Mouse (Mus musculus) embryonic facial prominence, embryonic 12.5 days (tissue): ENCODE data around the gene Lrrn4. TPM values are rescaled to one million over a fixed set of nuclear protein-coding genes. Genes with fewer than 3 reads are reported as not detected.

Experiments
- ATAC-seq: fragments of 200-750 bp; cut with Nextera tagmentation; 2 replicates; pipeline ENCODE4 v1.8.0; 2017; ENCODE audit not compliant: insufficient number of reproducible peaks, insufficient read depth, low FRiP score, low TSS enrichment
- H3K27ac ChIP-seq: fragments of 300-500 bp; sonication (generic); 2 replicates; pipeline ENCODE4 v1.5.1; 2016; ENCODE audit warnings: mild to moderate bottlenecking
- H3K27me3 ChIP-seq: fragments of 300-500 bp; sonication (generic); 2 replicates; pipeline ENCODE4 v1.6.1; 2016; ENCODE audit warnings: mild to moderate bottlenecking, moderate library complexity
- H3K36me3 ChIP-seq: fragments of 300-500 bp; sonication (generic); 2 replicates; pipeline ENCODE4 v1.6.1; 2016; ENCODE audit warnings: mild to moderate bottlenecking
- H3K4me1 ChIP-seq: fragments of 300-500 bp; sonication (generic); 2 replicates; pipeline ENCODE4 v1.6.1; 2016
- H3K4me2 ChIP-seq: fragments of 300-500 bp; sonication (generic); replicated peaks from 2 replicates; pipeline ENCODE4 v1.6.1; 2016; ENCODE audit warnings: mild to moderate bottlenecking, moderate library complexity
- H3K4me3 ChIP-seq: fragments of 300-500 bp; sonication (generic); 2 replicates; pipeline ENCODE4 v1.5.1; 2016; ENCODE audit warnings: mild to moderate bottlenecking
- H3K9ac ChIP-seq: fragments of 300-500 bp; sonication (generic); 2 replicates; pipeline ENCODE4 v1.6.1; 2016; ENCODE audit warnings: mild to moderate bottlenecking, moderate library complexity
- H3K9me3 ChIP-seq: fragments of 300-500 bp; sonication (generic); 2 replicates; pipeline ENCODE4 v1.6.1; 2016; ENCODE audit warnings: mild to moderate bottlenecking, moderate library complexity
- WGBS: fragments of 180-500 bp; shearing (Covaris S2); methylation state at CpG from one replicate; pipeline ENCODE4 v1.1.7; 2016; 5-methylcytosine and 5-hydroxymethylcytosine counted together
- polyA plus RNA-seq: library from polyadenylated mRNA; unstranded; fragments of >200 nt; fragmentation: Nextera tagmentation; extraction: Ambion mirVana; gene quantifications from 2 replicates; pipeline ENCODE4 v1.2.1, GENCODE M21; 2016

Lrrn4 gene
- polyA plus RNA-seq, 1 experiment from 2014 or later: 0.33 TPM

GRCm38 (mm10) chr2:132867521-132867920 is 13.2 kb downstream of the Lrrn4 start:
- H3K36me3 ChIP-seq: peaks cover 12% of the 10 kb centered on the region
- H3K4me2 ChIP-seq: no peak overlapping the region
- no peak overlapping the region for H3K27ac ChIP-seq
- no peak for ATAC-seq
- H3K9ac ChIP-seq: no peak overlapping the region
- no peak overlapping the region for H3K4me3 ChIP-seq
- no peaks in the 10 kb centered on the region for H3K4me1 ChIP-seq
- no peaks in the 10 kb centered on the region for H3K27me3 ChIP-seq
- H3K9me3 ChIP-seq: no peaks in the 10 kb centered on the region
- 73% methylated on average over 5 of the region's 5 CpGs for WGBS

- Histone ChIP-seq H3K4me3 (no peak overlapping the region), H3K9me3 (no peaks in the 10 kb centered on the region), H3K4me2 (no peak overlapping the region), H3K36me3 (peaks cover 12% of the 10 kb centered on the region), H3K9ac (no peak overlapping the region), H3K4me1 (no peaks in the 10 kb centered on the region), H3K27me3 (no peaks in the 10 kb centered on the region), H3K27ac (no peak overlapping the region)
- ATAC-seq: no peak
- WGBS: 91% methylated on average over 2 of the region's 2 CpGs
Observed at GRCm38 (mm10) chr2:132863325-132863724, 17.4 kb downstream of the Lrrn4 start.

- Histone ChIP-seq H3K4me2 (no peak overlapping the region), H3K9me3 (no peaks in the 10 kb centered on the region), H3K27ac (no peak overlapping the region), H3K36me3 (peaks cover 8% of the 10 kb centered on the region), H3K4me1 (no peaks in the 10 kb centered on the region), H3K9ac (no peak overlapping the region), H3K4me3 (no peak overlapping the region), H3K27me3 (no peaks in the 10 kb centered on the region)
- ATAC-seq: no peak
- 90% methylated on average over 2 of the region's 2 CpGs for WGBS
Observed at GRCm38 (mm10) chr2:132861456-132861855, 19.2 kb downstream of the Lrrn4 start.

GRCm38 (mm10) chr2:132860435-132860834 is 20.3 kb downstream of the Lrrn4 start:
- H3K9ac ChIP-seq: no peak overlapping the region
- H3K4me2 ChIP-seq: no peak overlapping the region
- H3K4me3 ChIP-seq: no peak overlapping the region
- H3K9me3 ChIP-seq: no peaks in the 10 kb centered on the region
- H3K36me3 ChIP-seq: peaks cover 8% of the 10 kb centered on the region
- no peak for ATAC-seq
- no peak overlapping the region for H3K27ac ChIP-seq
- H3K4me1 ChIP-seq: no peaks in the 10 kb centered on the region
- no peaks in the 10 kb centered on the region for H3K27me3 ChIP-seq

GRCm38 (mm10) chr2:132856333-132856732 is 24.4 kb downstream of the Lrrn4 start:
- Histone ChIP-seq H3K36me3 (0 out of 2 replicates have a peak, but pooled peaks cover 17% of the 10 kb centered on the region), H3K27ac (no peak overlapping the region), H3K4me3 (no peak overlapping the region), H3K9me3 (no peaks in the 10 kb centered on the region), H3K4me1 (no peaks in the 10 kb centered on the region), H3K27me3 (no peaks in the 10 kb centered on the region), H3K4me2 (no peak overlapping the region), H3K9ac (no peak overlapping the region)
- ATAC-seq: no peak
- WGBS: 86% methylated on average over 5 of the region's 5 CpGs

GRCm38 (mm10) chr2:132853051-132853450 is 27.6 kb downstream of the Lrrn4 start:
- 91% methylated on average over 1 of the region's 1 CpGs for WGBS
- H3K27ac ChIP-seq: no peak overlapping the region
- no peak for ATAC-seq
- H3K36me3 ChIP-seq: peaks cover 28% of the 10 kb centered on the region
- H3K4me1 ChIP-seq: peaks cover 6% of the 10 kb centered on the region
- H3K4me3 ChIP-seq: no peak overlapping the region
- no peak overlapping the region for H3K4me2 ChIP-seq
- H3K9me3 ChIP-seq: no peaks in the 10 kb centered on the region
- H3K27me3 ChIP-seq: no peaks in the 10 kb centered on the region
- no peak overlapping the region for H3K9ac ChIP-seq

GRCm38 (mm10) chr2:132849141-132849540 is 31.6 kb downstream of the Lrrn4 start:
- no peaks in the 10 kb centered on the region for H3K9me3 ChIP-seq
- H3K9ac ChIP-seq: no peak overlapping the region
- H3K36me3 ChIP-seq: peaks cover 25% of the 10 kb centered on the region
- H3K4me3 ChIP-seq: no peak overlapping the region
- no peak for ATAC-seq
- H3K4me1 ChIP-seq: peaks cover 15% of the 10 kb centered on the region
- H3K27ac ChIP-seq: no peak overlapping the region
- H3K27me3 ChIP-seq: no peaks in the 10 kb centered on the region
- WGBS: 92% methylated on average over 6 of the region's 6 CpGs
- H3K4me2 ChIP-seq: no peak overlapping the region

GRCm38 (mm10) chr2:132848361-132848760 is 32.3 kb downstream of the Lrrn4 start:
- H3K36me3 ChIP-seq: peaks cover 23% of the 10 kb centered on the region
- no peak overlapping the region for H3K27ac ChIP-seq
- peaks cover 15% of the 10 kb centered on the region for H3K4me1 ChIP-seq
- H3K4me2 ChIP-seq: peak overlapping the region; percentile 72; the same call in 1 of the 2 replicates
- no peak overlapping the region for H3K4me3 ChIP-seq
- 88% methylated on average over 4 of the region's 4 CpGs for WGBS
- H3K9ac ChIP-seq: no peak overlapping the region
- no peak for ATAC-seq
- H3K27me3 ChIP-seq: no peaks in the 10 kb centered on the region
- H3K9me3 ChIP-seq: no peaks in the 10 kb centered on the region

GRCm38 (mm10) chr2:132847581-132847980 is 33.1 kb downstream of the Lrrn4 start:
- peaks cover 15% of the 10 kb centered on the region for H3K4me1 ChIP-seq
- no peak overlapping the region for H3K27ac ChIP-seq
- peak overlapping the region; percentile 72 for H3K4me2 ChIP-seq
- peak overlapping the region; percentile 95; the same call in 1 of the 2 replicates for H3K9ac ChIP-seq
- peaks cover 22% of the 10 kb centered on the region for H3K36me3 ChIP-seq
- ATAC-seq: no peak
- no peaks in the 10 kb centered on the region for H3K9me3 ChIP-seq
- peak overlapping the region; percentile 92 for H3K4me3 ChIP-seq
- 38% methylated on average over 7 of the region's 7 CpGs for WGBS
- no peaks in the 10 kb centered on the region for H3K27me3 ChIP-seq

GRCm38 (mm10) chr2:132846407-132847358 is 34.0 kb downstream of the Lrrn4 start, which contains the start of gene Crls1:
Gene Crls1 (plus strand): TSS chr2:132846666.
- peak within 1 kb of the TSS; percentile 80 for H3K27ac ChIP-seq
- H3K4me2 ChIP-seq: peak within 1 kb of the TSS; percentile 72
- WGBS: under 1% methylated on average over 93 of the region's 96 CpGs
- peaks cover 16% of the 10 kb centered on the region for H3K36me3 ChIP-seq
- ATAC-seq: peak; percentile 89
- H3K4me3 ChIP-seq: peak within 1 kb of the TSS; percentile 92
- H3K9me3 ChIP-seq: no peaks in the 10 kb centered on the region
- no peaks in the 10 kb centered on the region for H3K27me3 ChIP-seq
- peak within 1 kb of the TSS; percentile 95 for H3K9ac ChIP-seq
- H3K4me1 ChIP-seq: peaks cover 15% of the 10 kb centered on the region

- no peak overlapping the region for H3K9ac ChIP-seq
- no peaks in the 10 kb centered on the region for H3K27me3 ChIP-seq
- peaks cover 21% of the 10 kb centered on the region for H3K36me3 ChIP-seq
- no peak overlapping the region for H3K27ac ChIP-seq
- WGBS: 93% methylated on average over 4 of the region's 4 CpGs
- H3K4me2 ChIP-seq: no peak overlapping the region
- no peak overlapping the region for H3K4me3 ChIP-seq
- no peak for ATAC-seq
- H3K4me1 ChIP-seq: no peaks in the 10 kb centered on the region
- H3K9me3 ChIP-seq: no peaks in the 10 kb centered on the region
Observed at GRCm38 (mm10) chr2:132841071-132841470, 39.6 kb downstream of the Lrrn4 start.
